Mouse (Mus musculus) midbrain, embryonic 16.5 days (tissue): ENCODE results near the gene 1500009L16Rik. TPM values are rescaled to one million over a fixed set of nuclear protein-coding genes. Genes with fewer than 3 reads are reported as not detected.

Experiments
- ATAC-seq: fragments of 200-750 bp; cut with Nextera tagmentation; 2 replicates; pipeline ENCODE4 v1.8.0; 2017; ENCODE audit warnings: moderate TSS enrichment
- H3K27ac ChIP-seq: fragments of 300-500 bp; sonication (generic); 2 replicates; pipeline ENCODE4 v1.5.1; 2014; ENCODE audit warnings: mild to moderate bottlenecking, low read length, mixed read lengths
- H3K27me3 ChIP-seq: fragments of 300-500 bp; sonication (generic); 2 replicates; pipeline ENCODE4 v1.6.1; 2014; ENCODE audit warnings: low read depth, low read length, mixed read lengths; ENCODE audit not compliant: control insufficient read depth, insufficient read depth
- H3K36me3 ChIP-seq: fragments of 300-500 bp; sonication (generic); 2 replicates; pipeline ENCODE4 v1.6.1; 2014; ENCODE audit warnings: mild to moderate bottlenecking, low read length, moderate library complexity, mixed read lengths; ENCODE audit not compliant: control insufficient read depth, insufficient read depth
- H3K4me1 ChIP-seq: fragments of 300-500 bp; sonication (generic); 2 replicates; pipeline ENCODE4 v1.6.1; 2014; ENCODE audit warnings: mild to moderate bottlenecking, low read length, mixed read lengths; ENCODE audit not compliant: control insufficient read depth, insufficient read depth
- H3K4me2 ChIP-seq: fragments of 300-500 bp; sonication (generic); 2 replicates; pipeline ENCODE4 v1.6.1; 2014; ENCODE audit warnings: mild to moderate bottlenecking, low read length, mixed read lengths
- H3K4me3 ChIP-seq: fragments of 300-500 bp; sonication (generic); 2 replicates; pipeline ENCODE4 v1.5.1; 2014; ENCODE audit warnings: low read depth, mild to moderate bottlenecking, low read length, moderate library complexity, mixed read lengths
- H3K9ac ChIP-seq: fragments of 300-500 bp; sonication (generic); 2 replicates; pipeline ENCODE4 v1.6.1; 2014; ENCODE audit warnings: low read depth, low read length, mixed read lengths
- H3K9me3 ChIP-seq: fragments of 300-500 bp; sonication (generic); replicated peaks from 2 replicates; pipeline ENCODE4 v1.6.1; 2014; ENCODE audit warnings: mild to moderate bottlenecking, low read length, mixed read lengths; ENCODE audit not compliant: control insufficient read depth, poor library complexity, severe bottlenecking
- WGBS: fragments of 180-500 bp; shearing (Covaris S2); extraction: QIAGEN DNeasy Blood & Tissue Kit; methylation state at CpG from one replicate; pipeline ENCODE4 v1.1.7; 2014; 5-methylcytosine and 5-hydroxymethylcytosine counted together
- polyA plus RNA-seq: library from polyadenylated mRNA; unstranded; fragments of >200 nt; fragmentation: Nextera tagmentation; extraction: Ambion mirVana; gene quantifications from 2 replicates; pipeline ENCODE4 v1.2.1, GENCODE M21; 2015

Gene 1500009L16Rik
- polyA plus RNA-seq, 1 experiment from 2014 or later, result 102 TPM

DNA sequence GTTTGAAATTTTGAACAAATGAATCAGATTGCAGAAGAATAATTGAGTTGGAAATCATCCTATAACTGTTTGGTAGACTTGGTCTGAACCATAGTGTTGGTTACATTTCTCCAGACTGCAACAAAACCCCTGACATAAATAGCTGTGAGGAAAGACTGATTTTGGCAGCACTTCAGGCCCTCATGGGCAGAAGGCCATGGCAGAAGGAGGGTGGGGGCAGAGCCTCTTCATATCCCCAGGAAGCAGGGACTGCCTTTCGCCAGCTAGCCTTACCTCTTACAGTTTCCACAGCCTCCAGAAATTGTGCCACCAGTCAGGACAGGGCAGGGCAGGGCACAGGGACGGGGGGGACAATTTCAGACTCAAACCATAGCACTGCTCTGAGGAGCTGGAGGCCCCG, 22.0 kb downstream of the 1500009L16Rik start:
- H3K9ac ChIP-seq, result no peak overlapping the region
- H3K36me3 ChIP-seq, result no peaks in the 10 kb centered on the region; the same call in 1 of the 2 replicates
- WGBS, result 94% methylated on average over 3 of the region's 3 CpGs
- no peaks in the 10 kb centered on the region for H3K4me1 ChIP-seq
- no peak overlapping the region for H3K4me2 ChIP-seq
- no peak for ATAC-seq
- no peaks in the 10 kb centered on the region; the same call in 1 of the 2 replicates for H3K9me3 ChIP-seq
- H3K4me3 ChIP-seq, result no peak overlapping the region
- H3K27me3 ChIP-seq, result no peaks in the 10 kb centered on the region
- H3K27ac ChIP-seq, result no peak overlapping the region

DNA sequence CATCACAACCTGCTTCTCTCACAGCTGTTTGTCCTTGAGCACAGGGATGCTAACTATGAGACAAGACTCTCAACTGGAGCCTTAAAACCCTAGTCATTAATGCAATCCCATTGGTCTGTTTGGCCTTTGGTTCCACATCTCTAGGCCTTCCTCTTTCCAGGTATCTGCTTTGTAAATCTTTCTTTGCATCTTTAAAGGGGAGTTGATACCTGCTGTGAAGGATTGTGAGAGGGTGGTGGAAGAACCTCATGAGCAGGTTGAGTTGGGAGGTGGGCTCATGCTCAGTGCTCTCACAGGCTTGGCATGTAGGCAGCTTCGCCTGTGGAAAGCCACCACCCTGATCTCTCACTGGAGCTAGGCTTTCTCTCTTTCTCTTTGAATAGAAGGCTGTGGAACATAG, 30.4 kb downstream of the 1500009L16Rik start:
- H3K4me2 ChIP-seq, result no peak overlapping the region

DNA sequence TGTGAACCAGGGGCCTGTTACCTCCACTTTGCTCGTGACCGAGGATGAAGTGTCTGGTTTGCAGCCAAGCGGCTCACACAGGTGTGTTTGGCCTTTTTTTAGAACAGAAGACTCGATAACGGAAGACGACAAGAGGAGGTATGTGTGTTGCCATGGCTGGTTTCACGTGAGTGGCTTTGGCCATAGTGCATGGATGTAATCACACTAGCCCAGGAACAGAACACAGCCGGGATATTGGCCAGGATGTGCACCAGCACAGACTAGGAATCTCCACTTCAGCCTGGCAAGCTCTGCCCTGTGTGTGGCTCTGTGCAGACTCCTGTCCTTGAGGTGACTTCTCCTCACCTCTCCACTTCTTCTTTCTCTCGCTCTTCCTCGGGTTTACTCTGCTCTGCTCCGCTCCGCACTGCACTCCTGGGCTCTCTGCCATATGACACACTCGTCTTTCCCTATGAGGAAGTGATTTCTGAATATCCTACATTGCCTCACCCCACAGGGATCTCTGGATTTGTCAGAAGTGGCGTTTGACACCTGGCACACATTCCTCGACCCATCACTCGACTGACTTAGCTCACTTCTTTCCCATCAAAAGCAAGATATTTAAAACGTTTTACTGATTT, 34.8 kb downstream of the 1500009L16Rik start:
- Histone ChIP-seq H3K27ac (no peak overlapping the region), H3K4me1 (no peaks in the 10 kb centered on the region), H3K4me3 (no peak overlapping the region), H3K36me3 (no peaks in the 10 kb centered on the region), H3K9ac (no peak overlapping the region), H3K9me3 (no peaks in the 10 kb centered on the region), H3K27me3 (no peaks in the 10 kb centered on the region), H3K4me2 (no peak overlapping the region)
- ATAC-seq, result no peak
- WGBS, result 89% methylated on average over 17 of the region's 17 CpGs

More for the DNA sequence above, 30.4 kb downstream of the 1500009L16Rik start:
- Histone ChIP-seq H3K36me3 (no peaks in the 10 kb centered on the region), H3K27me3 (no peaks in the 10 kb centered on the region), H3K27ac (no peak overlapping the region), H3K4me3 (no peak overlapping the region), H3K9me3 (no peaks in the 10 kb centered on the region), H3K9ac (no peak overlapping the region), H3K4me1 (no peaks in the 10 kb centered on the region)
- 86% methylated on average over 1 of the region's 1 CpGs for WGBS
- no peak for ATAC-seq

DNA sequence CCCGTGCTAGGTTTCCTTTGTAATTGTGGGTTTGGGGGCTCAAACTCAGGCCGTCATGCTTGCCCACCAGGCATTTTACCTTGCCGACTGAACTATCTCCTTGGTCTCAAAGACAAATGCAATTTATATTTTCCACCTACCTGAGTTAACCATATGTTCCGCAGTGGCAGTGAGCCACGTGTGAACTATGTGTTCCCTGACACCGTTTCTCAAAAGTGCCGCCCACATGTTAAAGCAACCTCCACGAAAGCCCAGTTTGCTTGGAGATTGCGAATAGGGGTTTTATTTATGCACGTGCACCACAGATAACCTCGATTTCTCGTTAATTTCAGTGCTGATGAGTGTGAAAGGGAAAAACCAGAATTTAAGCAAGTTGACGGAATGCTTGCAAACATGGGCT, 36.1 kb downstream of the 1500009L16Rik start:
- no peak overlapping the region for H3K4me2 ChIP-seq
- no peak overlapping the region for H3K9ac ChIP-seq
- 90% methylated on average over 13 of the region's 13 CpGs for WGBS
- no peaks in the 10 kb centered on the region for H3K9me3 ChIP-seq
- H3K27me3 ChIP-seq, result no peaks in the 10 kb centered on the region
- no peak for ATAC-seq
- H3K4me1 ChIP-seq, result no peaks in the 10 kb centered on the region
- H3K4me3 ChIP-seq, result no peak overlapping the region
- no peak overlapping the region for H3K27ac ChIP-seq
- H3K36me3 ChIP-seq, result no peaks in the 10 kb centered on the region; the same call in 1 of the 2 replicates

DNA sequence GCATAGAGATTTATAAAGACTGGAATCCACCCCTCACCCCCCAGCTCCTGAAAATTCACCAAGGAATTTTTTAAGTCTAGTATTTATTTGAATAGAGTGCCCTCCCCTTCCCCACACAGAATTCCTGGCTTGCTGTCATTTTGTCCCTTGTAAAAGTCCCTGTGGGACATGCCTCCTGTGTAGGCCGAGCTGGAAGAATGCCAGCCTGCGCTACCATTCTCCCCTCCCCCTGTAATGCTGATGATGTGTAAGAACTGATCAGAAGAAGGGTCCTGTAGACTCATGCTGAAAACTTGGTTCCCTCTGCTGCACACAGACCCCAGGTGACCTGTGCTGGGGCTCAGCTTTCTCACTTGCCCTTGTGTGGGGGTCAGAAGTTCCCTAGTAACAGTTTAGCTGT, 37.9 kb downstream of the 1500009L16Rik start:
- H3K9ac ChIP-seq, result no peak overlapping the region
- H3K27ac ChIP-seq, result no peak overlapping the region
- ATAC-seq, result no peak
- H3K36me3 ChIP-seq, result no peaks in the 10 kb centered on the region; the same call in 1 of the 2 replicates
- WGBS, result 57% methylated on average over 2 of the region's 2 CpGs
- no peak overlapping the region for H3K4me3 ChIP-seq
- H3K4me2 ChIP-seq, result no peak overlapping the region
- H3K4me1 ChIP-seq, result no peaks in the 10 kb centered on the region
- H3K9me3 ChIP-seq, result no peaks in the 10 kb centered on the region
- no peaks in the 10 kb centered on the region for H3K27me3 ChIP-seq

DNA sequence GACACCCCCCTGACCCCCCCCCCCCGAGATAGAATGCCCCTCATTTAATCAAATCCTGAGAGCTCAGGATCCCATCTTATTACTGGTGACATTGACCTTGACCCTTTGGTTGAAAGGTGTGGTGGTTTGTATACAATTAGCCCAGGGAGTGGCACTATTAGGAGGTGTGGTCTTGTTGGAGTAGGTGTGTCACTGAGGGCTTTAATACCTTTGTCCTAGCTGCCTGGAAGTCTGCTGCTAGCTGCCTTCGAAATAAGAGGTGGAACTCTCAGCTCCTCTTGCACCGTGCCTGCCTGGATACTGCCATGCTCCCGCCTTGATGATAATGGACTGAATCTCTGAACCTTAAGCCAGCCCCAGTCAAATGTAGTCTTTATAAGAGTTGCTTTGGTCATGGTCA, 41.2 kb downstream of the 1500009L16Rik start:
- 86% methylated on average over 4 of the region's 4 CpGs for WGBS
- H3K36me3 ChIP-seq, result no peaks in the 10 kb centered on the region; the same call in 1 of the 2 replicates
- no peak for ATAC-seq
- H3K4me2 ChIP-seq, result no peak overlapping the region
- no peak overlapping the region for H3K27ac ChIP-seq
- H3K4me1 ChIP-seq, result no peaks in the 10 kb centered on the region
- H3K9me3 ChIP-seq, result no peaks in the 10 kb centered on the region
- no peaks in the 10 kb centered on the region for H3K27me3 ChIP-seq
- no peak overlapping the region for H3K4me3 ChIP-seq
- H3K9ac ChIP-seq, result no peak overlapping the region

DNA sequence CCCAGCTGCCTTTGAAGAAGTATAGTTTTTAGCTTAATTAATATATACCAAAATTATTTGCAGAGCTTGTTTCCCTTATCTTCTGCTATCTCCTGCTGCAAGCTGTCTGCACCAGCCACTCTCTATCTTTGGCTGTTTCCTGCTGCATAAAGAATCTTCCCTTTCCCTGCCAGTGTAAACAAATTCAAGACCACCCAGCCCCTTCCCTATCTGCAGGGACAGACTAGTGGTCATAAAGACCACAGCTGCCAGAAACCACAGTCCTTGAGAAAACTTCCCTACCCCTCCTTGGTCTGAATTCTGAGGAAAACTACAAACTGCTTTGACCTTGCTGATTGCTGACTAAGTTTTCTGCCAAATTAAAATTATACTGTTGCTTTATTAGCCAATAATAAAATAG, 44.2 kb downstream of the 1500009L16Rik start:
- Histone ChIP-seq H3K27ac (no peak overlapping the region), H3K4me1 (no peaks in the 10 kb centered on the region), H3K4me2 (no peak overlapping the region), H3K27me3 (no peaks in the 10 kb centered on the region), H3K4me3 (no peak overlapping the region), H3K9me3 (no peaks in the 10 kb centered on the region), H3K9ac (no peak overlapping the region), H3K36me3 (no peaks in the 10 kb centered on the region; the same call in 1 of the 2 replicates)
- ATAC-seq, result no peak

DNA sequence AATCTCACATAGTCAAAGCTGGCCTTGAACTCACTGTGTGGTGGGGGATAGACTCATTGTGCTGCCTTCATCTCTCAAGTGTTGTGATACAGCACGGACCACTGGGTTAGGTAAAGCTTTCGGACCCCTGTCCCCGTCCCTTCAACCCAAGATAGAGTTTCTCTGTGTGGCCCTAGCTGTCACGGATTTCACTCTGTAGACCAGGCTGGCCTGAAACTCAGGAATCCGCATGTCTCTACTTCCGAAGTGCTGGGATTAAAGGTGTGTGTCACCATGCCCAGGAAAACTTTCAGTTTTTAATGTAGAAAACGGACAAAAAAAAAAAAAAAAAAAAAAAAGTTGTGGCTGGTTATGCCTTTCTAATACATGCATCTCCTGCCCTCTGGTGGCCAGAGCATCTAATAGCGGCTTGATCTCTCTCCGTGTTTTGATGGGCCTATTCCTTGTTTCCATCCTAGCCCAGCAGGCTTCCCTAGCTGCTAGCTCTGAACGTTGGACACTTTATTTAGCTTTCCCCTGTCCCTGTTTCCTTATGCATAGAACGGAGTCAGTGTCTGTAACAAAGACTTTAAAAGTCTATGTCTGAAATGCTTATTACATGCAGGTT, 53.7 kb downstream of the 1500009L16Rik start:
- Histone ChIP-seq H3K4me3 (no peak overlapping the region), H3K4me1 (no peaks in the 10 kb centered on the region), H3K4me2 (no peak overlapping the region), H3K36me3 (no peaks in the 10 kb centered on the region), H3K9ac (no peak overlapping the region), H3K9me3 (no peaks in the 10 kb centered on the region), H3K27ac (no peak overlapping the region), H3K27me3 (no peaks in the 10 kb centered on the region)
- ATAC-seq, result no peak; the same call in 1 of the 2 replicates
- WGBS, result 43% methylated on average over 11 of the region's 11 CpGs

DNA sequence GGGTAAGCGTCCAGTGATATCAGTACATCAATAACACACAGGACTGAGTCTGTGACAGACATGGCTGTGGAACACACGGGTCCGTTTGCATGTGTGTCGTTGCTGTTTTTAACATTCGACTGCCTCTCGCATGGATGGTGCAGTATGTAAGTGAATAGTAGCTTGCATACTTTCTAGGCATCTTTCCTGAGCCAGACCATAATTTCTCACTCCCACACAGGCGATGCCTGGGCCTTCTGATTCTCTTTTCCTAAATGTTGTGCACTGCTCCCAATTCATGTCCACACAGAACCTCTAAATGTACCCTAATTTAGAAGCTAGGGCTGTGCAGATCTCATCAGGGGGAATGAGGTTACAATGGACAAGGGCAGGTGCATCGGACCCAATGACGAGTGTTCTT, 54.6 kb downstream of the 1500009L16Rik start:
- no peaks in the 10 kb centered on the region for H3K9me3 ChIP-seq
- H3K27me3 ChIP-seq, result no peaks in the 10 kb centered on the region
- H3K9ac ChIP-seq, result no peak overlapping the region
- 89% methylated on average over 9 of the region's 9 CpGs for WGBS
- H3K4me2 ChIP-seq, result no peak overlapping the region
- H3K4me3 ChIP-seq, result no peak overlapping the region
- no peaks in the 10 kb centered on the region for H3K36me3 ChIP-seq
- no peak for ATAC-seq
- H3K27ac ChIP-seq, result no peak overlapping the region
- H3K4me1 ChIP-seq, result no peaks in the 10 kb centered on the region
